Mouse (Mus musculus) CD8-positive naive resting alpha-beta T cell, adult 2 months (primary cell): ENCODE measurements at regions not wholly inside any gene's neighbourhood (a gene's known extent, or its start where the extent isn't known, plus 50 kb on each side); places are given as distances from the start of the nearest gene placed in this dataset.
A peak's percentile ranks its signal among the peaks of the same experiment; 100 is the strongest.
"Not testable (repeated sequence)": the region's sequence is repeated elsewhere in the genome, so short reads cannot be mapped to it uniquely, and the experiment has no call there.

ENCODE experiments used
- DNase-seq, 2 experiments: peaks; one replicate each; pipeline ENCODE4 v3.0.0; 2022; ENCODE audit warnings: low read depth in 2 of 2, low spot score in 2 of 2

DNA sequence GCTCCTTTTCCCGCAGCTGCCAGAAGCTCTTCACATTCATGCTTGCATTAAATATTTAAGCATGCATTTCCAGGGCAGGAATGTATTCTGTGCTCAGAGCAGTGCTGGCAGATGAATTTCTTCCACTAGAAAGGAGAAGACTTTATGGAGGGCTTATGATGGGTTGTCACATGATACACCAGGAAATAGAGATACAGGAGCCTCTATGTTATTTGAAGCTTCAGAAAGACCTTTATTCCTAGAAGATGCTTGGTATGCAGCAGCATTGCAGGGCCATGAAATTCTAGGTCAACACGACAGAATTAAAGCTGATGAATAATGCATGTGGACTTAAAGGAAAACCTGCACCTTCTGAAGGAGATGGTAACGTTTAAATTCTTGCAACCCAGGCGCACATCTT lies 212.1 kb downstream of the Adgrg6 start:
- no peak for DNase-seq

DNA sequence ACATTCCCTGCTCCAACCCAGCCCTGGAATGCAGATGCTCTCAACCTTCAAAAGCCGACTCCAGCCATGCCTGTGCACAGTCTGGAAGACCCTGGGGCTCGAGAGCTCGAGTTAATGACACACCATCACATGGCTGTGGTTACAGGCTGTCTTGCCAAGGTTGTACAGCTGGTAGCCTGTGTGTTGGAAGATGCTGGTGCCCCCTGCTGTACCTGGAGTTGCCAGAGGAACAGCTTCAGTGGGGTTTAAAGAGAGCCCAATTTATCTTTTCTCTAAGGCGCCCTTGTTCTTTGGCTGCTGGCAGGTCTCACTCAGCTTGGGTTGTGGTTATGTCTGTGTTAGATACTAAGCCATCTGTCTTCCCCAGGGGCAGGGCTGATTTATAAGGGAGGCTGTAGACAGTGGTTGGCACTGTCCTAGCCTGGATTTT lies 212.8 kb downstream of the Adgrg6 start:
- peak; percentile 5 to 24 for DNase-seq

DNA sequence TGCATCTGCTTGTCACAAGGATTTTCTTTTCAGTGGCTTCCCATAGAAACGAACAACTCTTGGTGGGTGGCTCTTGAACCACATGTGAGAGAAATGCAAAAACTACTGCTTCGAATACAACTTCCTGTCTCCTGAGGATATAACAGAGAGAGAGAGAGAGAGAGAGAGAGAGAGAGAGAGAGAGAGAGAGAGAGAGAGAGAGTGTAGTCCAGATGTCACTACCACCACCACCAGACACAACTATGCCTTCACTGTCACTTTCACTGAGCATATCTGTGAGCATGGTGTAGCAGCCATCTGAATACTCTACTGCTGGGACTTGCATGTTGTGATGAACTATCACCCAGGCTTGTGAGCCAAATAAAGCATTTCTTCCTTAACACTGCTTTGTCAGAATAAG lies 216.6 kb downstream of the Adgrg6 start:
- peak in 1 of 2 experiments; percentile 12 for DNase-seq

DNA sequence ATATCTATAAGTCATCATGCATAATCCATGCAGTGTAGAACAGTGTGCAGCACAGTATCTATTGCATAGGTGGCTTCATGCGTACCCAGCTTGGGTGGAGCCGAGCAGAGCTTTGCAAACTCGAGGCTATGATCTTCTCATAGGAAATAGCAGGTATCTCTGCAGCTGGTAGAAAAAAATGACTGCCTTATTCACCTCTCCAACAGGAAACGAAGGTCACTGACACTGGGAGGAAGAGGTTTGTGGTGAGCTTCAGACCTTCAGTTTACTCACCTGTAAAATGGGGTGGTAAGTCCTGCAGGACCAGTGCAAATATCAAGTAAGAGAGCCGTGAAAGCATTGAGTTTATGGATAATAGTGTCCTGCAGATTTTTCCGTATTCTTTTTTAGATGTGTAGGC lies 219.2 kb downstream of the Adgrg6 start:
- DNase-seq = no peak

DNA sequence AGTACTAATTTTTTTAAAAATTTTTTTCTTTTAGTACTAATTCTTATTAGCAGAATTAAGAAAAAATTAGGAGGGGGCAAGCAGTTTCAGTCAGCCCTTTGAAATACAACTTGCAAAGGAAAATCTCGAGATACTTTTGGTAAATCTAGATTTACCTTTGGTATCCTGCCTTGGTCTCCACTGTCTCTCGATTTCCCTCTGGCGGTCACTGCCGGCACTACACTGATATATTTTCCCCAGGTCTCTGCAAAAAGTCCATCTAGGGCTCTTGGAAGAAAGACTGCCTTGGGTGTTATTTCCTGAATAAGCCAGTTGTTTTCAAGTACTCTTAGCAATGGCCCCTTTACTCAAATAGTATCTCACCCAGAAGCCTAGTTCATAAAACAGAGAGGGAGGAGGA lies 224.0 kb downstream of the Adgrg6 start:
- DNase-seq = peak; percentile 74 to 85

DNA sequence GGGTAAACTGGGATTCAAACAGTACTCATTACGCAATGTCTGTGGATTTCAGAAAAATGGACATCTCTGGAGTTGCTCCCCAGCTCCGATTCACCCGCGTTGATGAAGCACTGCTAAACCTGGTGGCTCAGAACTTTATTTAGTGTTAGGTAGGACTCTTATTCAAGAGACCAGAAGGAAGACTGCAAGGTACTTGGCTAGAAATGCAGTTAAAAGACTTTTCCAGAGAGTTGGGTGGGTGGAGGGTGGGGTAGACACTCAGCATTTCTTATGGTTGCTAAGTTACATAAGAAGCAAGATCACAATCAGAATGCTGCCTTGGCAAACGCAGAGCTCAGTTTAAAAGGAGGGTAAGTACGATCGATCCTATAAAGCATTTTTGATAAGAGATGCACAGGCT lies 230.2 kb downstream of the Adgrg6 start:
- no peak for DNase-seq

DNA sequence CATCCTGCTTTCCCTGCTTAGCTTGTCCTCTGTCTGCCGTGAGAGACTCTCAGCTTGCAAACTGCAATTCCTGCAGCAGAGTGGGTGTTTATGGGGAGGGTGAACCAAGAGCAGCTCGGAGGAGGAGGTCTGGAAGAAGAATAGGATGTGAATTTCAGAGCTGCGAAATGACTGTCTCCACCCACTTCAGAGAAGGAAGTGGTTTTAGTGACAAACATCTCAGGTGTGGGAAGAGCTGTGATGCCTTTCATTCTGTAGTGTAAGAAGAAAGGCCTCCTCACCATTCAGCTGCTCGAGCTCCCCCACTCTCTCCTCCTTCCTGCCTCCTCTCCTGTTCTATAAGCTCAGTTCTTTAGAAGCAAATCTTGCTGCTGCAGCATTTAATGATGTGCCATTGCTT lies 230.9 kb downstream of the Adgrg6 start:
- peak; percentile 48 to 64 for DNase-seq

DNA sequence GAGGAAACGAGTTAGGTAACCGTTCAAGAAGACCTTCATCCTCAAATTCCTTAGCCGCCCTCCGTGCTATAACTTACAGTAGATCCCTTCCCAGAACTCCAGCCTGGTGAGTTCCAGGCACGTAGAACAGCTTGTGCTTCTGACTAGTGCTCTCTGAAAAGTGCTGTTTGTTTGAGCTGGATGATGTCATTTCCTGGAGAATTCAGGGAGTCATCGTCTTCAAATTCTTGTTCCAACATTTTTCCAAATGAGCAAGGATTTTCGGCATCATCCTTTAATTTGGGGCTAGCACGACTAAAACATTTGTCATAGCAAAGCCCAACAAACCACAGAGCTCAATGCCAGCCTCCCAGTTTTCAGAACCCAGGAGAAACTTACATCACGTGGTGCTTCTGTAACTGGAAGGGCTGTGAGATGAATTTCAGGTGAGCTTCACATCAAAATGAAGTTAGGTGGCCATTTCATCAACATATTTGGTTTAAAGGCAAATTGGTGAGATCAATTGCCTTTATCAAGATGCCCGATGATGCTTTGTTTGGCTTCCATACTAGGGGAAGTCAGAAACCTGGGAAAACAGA lies 231.4 kb downstream of the Adgrg6 start:
- DNase-seq = no peak

DNA sequence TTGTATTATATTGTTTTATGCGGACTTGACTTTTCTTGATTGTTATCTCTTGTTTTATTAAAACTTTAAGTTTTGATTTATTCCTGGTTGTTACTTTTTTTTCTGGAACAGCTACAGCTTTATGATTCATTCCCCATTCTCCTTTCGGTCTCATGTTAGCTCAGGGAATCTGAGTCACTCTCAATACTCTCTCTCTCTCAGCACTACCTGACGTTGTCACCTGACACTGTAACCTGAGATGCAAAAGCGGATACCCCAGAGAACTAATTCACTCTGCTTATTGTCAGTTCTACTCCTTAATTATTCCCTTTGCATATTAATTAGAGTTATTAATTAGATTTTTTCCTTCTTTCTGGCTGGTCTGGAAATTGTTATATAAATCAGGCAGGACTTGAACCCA lies 232.5 kb downstream of the Adgrg6 start:
- no peak for DNase-seq

DNA sequence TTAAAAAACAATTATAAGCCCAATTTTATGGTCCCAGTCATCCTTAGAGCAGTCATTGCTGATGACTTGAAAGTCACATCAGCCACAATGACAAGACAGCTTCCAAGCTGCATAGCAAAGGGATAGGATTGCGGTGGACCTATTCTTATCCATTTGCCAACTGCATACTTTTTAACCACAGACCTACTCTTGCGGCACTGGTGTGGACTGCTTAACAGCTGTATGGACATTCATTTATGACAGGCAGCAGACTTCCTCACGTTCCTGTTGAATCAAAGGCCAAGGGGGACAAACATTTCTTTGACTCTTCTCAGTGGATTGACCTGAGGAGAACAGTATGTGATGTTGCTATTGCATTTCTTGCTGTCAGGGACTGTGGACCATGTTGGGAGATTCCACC lies 233.5 kb downstream of the Adgrg6 start:
- DNase-seq = no peak

DNA sequence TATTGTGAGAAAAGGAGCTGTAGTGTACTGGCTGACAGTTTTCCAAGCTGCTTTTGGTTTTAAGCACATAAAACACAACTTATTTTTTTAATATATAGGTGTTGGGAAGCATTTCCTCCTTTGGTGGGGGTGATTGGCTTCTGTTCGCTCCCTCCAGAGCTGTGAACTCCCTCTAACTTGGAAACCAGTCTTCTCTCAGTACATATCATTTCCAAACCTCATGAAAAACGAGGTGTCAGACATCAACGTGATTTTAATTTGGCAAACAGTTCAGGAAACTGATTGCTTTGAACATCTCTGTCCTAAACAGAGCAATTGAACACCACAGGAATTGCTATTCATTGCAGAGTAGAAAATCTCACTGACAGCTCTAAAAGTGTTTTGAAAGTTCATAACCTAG lies 238.6 kb downstream of the Adgrg6 start:
- DNase-seq = no peak

DNA sequence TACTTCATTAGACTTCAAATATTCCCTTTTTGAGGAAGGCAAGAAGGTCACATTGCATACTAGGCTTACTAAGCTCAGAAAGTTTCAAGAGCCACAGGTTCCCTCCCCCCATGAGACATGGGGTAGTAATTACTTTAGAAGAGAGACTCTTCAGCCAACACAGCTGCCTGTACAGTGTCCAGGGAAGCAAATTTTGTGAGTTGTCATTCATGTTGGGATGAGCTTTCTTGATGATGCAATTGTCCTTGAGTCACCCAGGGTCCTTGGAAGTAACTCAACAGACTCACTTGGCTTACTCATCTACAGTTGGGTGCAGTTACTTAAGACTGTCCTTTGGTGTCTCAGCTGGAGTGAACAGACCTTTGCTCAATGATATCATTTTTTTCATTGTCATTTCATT lies 242.0 kb downstream of the Adgrg6 start:
- no peak for DNase-seq

DNA sequence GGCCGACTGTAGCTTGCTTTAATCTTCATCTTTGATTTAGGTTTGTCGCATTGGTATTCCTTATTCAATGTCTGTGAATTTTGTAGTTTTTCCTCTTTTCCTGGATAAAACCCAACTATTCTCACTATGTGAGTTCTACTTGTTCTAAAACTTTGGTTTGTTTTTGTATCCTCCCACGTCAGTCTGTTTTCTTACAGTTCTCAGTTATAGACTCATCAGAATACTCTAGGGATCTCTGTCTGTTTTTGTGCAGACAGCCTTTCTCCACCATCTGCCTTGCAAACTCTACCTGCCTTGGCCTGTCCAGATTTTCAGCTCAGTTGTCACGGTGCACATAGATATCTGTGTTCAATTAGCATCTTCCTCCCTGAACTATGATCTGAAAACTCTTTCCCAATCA lies 249.3 kb downstream of the Adgrg6 start:
- DNase-seq = no peak

DNA sequence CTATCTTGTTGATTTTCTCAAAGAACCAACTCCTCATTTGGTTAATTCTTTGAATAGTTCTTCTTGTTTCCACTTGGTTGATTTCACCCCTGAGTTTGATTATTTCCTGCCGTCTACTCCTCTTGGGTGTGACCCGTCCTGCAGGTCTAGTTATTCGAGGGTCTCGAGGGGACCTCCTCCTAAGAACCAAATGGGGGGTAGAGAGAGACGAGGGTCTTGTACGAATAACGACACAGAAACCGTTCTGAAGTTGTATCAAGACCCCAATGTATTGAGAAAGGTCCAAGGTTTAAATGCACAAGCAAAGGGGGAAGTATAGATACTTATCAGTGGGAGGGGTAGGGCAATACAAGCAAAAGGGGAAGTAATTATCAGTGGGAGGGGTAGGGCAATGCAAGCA lies 252.8 kb downstream of the Adgrg6 start:
- DNase-seq = not testable (repeated sequence)

DNA sequence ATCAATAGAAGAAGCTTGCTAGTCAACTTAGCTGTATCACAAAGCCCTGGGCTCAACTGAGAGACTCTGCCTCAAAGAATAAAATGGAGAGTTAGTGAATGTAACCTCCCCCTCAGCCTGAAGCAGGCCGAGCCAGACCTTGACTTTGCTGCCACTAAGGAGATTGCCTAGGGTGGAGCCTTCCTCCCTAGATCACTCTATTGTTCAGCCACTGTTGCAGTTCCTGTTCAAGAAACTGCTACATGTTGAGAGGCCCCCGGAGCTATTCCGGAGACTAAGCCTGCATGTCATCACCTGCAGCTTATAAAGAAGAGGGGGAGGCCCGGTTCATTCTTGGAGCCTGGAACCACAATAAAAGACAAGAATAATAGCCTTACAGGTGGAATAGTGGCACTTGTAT lies 257.9 kb downstream of the Adgrg6 start:
- no peak for DNase-seq

DNA sequence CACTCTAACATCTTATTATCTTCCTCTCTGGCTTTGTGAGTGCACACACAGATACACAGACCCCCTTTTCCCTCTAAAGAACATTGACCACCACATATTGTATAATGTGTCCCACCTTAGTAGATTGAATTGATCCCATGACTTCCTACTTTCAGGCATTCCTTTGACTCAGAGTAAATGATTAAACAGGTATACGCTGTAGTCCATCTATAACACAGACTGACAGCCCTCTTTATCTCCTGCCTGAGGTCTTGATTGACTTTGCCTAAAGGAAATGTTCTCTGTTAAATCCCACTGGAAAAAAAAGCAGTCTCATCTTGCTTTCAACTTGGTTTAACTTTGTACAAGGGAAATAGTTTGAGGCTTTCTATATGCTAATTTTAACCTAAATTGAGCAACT lies 268.8 kb downstream of the Adgrg6 start:
- no peak for DNase-seq

DNA sequence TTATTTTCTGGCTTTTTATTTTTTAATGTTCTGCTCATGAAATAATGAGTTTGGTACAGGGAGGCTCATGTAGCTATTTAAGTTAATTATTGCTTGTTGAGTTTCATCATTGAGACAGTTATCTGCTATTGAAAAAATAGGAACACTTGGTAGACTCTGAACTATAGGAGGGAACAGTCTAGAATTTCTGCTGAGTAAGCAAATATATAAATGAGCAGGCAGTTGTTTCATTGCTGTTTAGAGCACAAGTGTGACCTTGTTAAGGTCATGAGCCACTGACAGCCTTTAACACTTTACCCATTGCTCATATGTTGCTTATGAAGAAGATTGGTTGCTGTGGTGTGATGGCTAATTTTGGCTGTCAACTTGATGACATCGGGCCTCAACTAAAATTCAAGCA lies 270.0 kb downstream of the Adgrg6 start:
- no peak for DNase-seq

DNA sequence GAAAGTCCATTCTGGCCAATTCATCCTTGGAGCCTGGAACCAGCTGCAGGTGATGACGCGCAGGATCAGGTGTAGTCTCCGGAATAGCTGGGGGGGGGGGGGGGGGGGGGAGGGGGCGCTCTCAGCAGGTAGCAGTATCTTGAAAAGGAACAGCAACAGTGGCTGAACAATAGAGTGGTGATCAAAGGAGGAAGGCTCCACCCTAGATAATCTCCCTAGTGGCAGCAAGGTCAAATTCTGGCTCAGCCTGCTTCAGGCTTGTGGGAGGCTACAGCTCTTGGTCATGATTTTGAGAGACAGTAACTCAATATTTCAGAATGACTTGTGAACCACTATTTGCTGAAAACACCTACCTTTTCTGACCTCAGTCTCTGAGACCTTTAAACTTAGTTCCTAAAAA lies 275.5 kb downstream of the Adgrg6 start:
- DNase-seq = no peak

DNA sequence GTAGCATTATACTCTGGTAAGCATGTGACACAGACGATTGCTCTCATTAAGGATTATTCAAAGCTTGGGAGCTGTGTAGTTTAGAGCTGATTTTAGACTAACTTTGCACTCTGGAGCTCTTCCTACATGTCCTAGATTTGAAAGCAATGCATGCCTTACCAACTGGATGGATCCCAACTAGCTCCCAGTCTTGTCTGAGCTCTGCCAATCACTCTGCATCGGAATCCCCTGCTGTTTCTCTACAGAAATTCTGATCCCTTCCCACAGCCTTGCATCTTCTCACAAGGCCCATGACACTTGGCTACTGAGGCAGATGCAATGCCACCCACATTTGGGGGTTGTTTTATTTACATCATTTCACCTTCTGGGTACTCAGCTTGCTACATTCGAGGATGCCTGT lies 277.8 kb downstream of the Adgrg6 start:
- DNase-seq = no peak

DNA sequence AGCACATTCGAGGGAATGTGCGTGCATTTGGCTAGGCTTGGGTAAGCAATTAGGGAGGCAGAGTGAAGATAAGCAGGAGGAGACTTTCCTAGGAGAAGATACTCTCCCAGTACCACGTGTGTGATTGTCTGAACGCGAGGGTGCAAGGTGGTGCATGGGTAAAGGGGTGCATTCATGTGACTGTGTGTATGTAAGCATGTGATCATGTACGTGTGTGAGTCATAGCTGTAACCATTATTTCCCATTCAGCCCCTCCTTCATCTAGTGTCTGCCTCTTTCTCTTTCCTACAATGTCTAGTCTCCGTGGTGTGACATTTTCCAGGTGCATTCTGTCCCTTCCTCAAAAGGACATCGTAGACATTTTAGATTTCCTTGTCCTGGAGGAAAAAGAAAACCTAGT lies 273.8 kb downstream of the Hivep2 start:
- DNase-seq = no peak

DNA sequence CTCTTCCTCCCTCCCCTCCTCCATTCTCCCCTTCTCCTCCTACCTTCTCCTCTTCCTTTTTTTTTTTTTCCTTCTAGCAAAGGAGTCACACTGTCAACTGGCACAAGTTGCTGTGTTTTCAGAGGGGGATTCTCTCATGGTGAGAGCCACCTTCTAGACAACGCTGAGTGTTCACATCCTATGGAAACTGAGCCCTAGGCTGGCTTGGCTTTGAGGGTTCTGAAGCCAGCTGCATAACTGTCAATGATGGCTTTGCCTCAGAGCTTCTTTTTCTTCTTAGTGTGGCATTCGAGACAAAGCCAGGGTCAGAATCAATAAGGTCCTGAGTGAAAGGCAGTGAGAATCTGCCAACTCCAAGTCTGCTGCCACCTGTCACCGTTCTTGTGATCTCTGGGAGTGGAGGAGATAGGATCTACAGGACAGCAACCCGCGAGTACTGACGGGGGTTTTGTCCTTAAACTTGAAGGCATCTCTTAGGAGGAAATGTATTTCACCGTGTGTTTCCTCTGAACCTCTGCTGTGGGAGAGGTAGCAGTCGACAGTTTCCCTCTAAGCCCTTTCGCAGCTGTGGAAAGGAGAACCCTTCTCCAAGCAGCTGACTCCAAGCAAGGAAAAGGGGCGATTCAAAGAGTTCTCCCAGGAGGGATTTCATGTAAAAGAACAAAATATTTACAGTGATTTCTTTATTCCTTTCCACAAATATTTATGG lies 269.2 kb downstream of the Hivep2 start:
- DNase-seq = no peak

DNA sequence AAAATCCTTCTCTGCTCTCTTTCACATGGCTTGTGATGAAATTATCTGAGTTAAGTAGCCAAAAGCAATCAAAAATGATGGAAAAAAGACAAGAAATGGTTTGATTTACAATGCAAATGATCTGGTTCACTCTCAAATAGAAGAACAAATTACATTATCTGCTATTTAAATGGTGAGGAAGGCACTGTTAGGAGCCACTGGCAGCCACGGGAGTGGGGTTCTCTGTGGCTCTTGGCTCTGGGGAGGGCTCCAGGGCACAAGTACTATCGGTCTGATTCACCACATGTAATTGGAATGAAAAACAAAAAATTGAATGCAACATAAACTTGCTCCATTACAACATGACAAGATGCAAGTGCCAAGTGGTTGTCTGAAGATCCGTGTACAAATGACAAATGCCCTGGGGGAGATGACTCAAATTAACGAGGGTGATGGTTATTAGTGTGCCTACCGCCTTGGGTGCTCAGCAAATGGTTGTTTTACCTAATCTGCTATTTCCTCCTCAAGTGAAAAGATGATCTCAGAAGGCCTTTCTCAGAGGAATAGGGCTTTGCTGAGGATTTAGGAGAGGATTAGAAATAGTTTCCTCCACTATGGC lies 268.2 kb downstream of the Hivep2 start:
- no peak for DNase-seq

DNA sequence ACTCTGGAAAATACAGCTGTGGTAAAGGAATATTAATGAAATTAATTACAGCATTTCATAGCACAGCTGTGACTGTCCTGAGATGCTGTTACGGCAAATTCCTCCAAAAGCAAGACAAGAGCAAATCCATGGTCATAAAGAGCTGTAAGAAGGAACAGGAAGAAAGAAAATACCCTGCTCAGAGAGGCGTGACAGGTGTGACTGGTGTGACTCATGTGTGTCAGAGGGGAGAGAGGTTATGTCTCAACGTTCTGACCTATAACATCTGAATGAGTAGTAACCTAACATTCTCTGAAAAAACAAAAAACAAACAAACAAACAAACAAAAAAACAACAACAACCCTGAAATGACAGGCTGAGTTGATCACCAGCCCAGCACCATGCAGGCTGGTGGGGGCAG lies 267.5 kb downstream of the Hivep2 start:
- no peak for DNase-seq
